ENCODE assay signal across 9 mouse cellular contexts in the genomic region with DNA sequence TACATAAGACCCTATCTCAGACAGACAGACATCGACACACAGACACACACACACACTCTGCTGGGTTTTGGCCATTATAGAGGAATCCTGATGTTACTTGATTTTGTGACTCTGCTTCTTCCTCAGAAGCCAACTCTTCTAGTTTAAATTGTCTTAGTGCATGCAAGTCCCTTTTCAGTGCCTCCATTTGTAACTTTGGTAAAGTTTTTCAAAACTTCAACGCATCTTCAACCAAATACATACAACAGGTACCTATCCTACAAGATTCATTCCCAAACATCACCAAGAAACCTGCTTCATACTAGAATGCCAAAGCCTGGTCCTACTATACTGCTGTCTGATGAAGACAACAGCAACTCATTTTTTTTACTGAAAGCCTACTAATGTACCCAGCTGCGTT. TPM values are rescaled to one million over a fixed set of nuclear protein-coding genes. Genes with fewer than 3 reads are reported as not detected.
DNase-seq lines count a peak whose midpoint lies in the region; ATAC-seq and TF ChIP-seq lines count a peak whose summit lies in the region.
"Had no signal": no experiment of that assay in that cellular context is flagged by ENCODE, and none has a peak within 500 bp of the region (broad histone marks: within the 10 kb centered on the region; RNA-seq: fewer than 3 reads in every experiment).

No protein-coding gene starts in this region.

- in situ Hi-C loops in ES-E14 (cut with MboI; ENCODE audit: low sequenced_read_pairs in 2 of 2, unreplicated experiment in 2 of 2), result no loop called here

- H3K27ac ChIP-seq in heart, embryonic 14.5 days (replicated peaks in 1 of 2; ENCODE audit: control insufficient read depth in 1 of 2, insufficient read depth in 1 of 2, low read depth in 2 of 2, low read length in 2 of 2), result no peak overlapping the region
- H3K27ac ChIP-seq in ES-E14 (ENCODE audit: insufficient read depth, low read depth, low read length, poor library complexity, severe bottlenecking), result no peak overlapping the region
- H3K27ac ChIP-seq in hindbrain, embryonic 12.5 days, result no peak overlapping the region
- no peak overlapping the region for H3K27ac ChIP-seq in midbrain, embryonic 12.5 days (replicated peaks)

- intact Hi-C loops in left cerebral cortex, postnatal 4 days (cut with DNase I), result no loop called here

- no peaks in the 10 kb centered on the region for H3K27me3 ChIP-seq in heart, embryonic 14.5 days (ENCODE audit: control insufficient read depth, insufficient read depth, low read length)
- no peaks in the 10 kb centered on the region for H3K27me3 ChIP-seq in hindbrain, embryonic 12.5 days
- no peaks in the 10 kb centered on the region for H3K27me3 ChIP-seq in midbrain, embryonic 12.5 days
- H3K27me3 ChIP-seq: Patski had no signal

- H3K4me2 ChIP-seq in heart, embryonic 14.5 days (ENCODE audit: low read length), result peak overlapping the region; percentile 76
- H3K4me2 ChIP-seq in hindbrain, embryonic 12.5 days (replicated peaks), result peak overlapping the region; percentile 71
- peak overlapping the region; percentile 94 for H3K4me2 ChIP-seq in midbrain, embryonic 12.5 days (replicated peaks)

- H3K4me3 ChIP-seq in heart, embryonic 14.5 days (ENCODE audit: control insufficient read depth in 1 of 2, insufficient read depth in 1 of 2, low read depth in 1 of 2, low read length in 2 of 2), result peak overlapping the region in 1 of 2 experiments; percentile 83; a peak in 3 of 4 replicates
- H3K4me3 ChIP-seq in ES-E14 (ENCODE audit: insufficient read depth in 1 of 2, low read depth in 1 of 2, low read length in 2 of 2, poor library complexity in 1 of 2, severe bottlenecking in 1 of 2), result peak overlapping the region; percentile 86 to 98
- peak overlapping the region; percentile 93 for H3K4me3 ChIP-seq in hindbrain, embryonic 12.5 days
- H3K4me3 ChIP-seq in midbrain, embryonic 12.5 days, result peak overlapping the region; percentile 92

- DNase-seq in heart, adult 18-20 months, result no peak
- no peak for DNase-seq in ES-E14 (ENCODE audit: low read depth, low spot score)
- no peak for DNase-seq in layer of hippocampus, postnatal 36 days
- no peak for DNase-seq in layer of hippocampus, adult 9-10 months (ENCODE audit: low spot score)
- DNase-seq in left cerebral cortex, postnatal 4 days, result no peak

- no peaks in the 10 kb centered on the region for H3K9me3 ChIP-seq in heart, embryonic 14.5 days (ENCODE audit: control insufficient read depth, low read length)
- no peaks in the 10 kb centered on the region for H3K9me3 ChIP-seq in ES-E14 (ENCODE audit: control insufficient read depth, insufficient read depth, low read depth, low read length)
- no peaks in the 10 kb centered on the region for H3K9me3 ChIP-seq in hindbrain, embryonic 12.5 days (replicated peaks)
- H3K9me3 ChIP-seq in midbrain, embryonic 12.5 days, result no peaks in the 10 kb centered on the region

- H3K9ac ChIP-seq in heart, embryonic 14.5 days (ENCODE audit: low read length), result peak overlapping the region; percentile 93
- peak overlapping the region; percentile 100; the same call in 1 of the 2 replicates for H3K9ac ChIP-seq in ES-E14 (ENCODE audit: insufficient read depth, low read depth, low read length, poor library complexity, severe bottlenecking)
- peak overlapping the region; percentile 87 for H3K9ac ChIP-seq in hindbrain, embryonic 12.5 days
- H3K9ac ChIP-seq in midbrain, embryonic 12.5 days (replicated peaks), result peak overlapping the region; percentile 83

- H3K36me3 ChIP-seq in heart, embryonic 14.5 days (ENCODE audit: control insufficient read depth, insufficient read depth, low read length), result peaks cover 21% of the 10 kb centered on the region
- peaks cover 6% of the 10 kb centered on the region for H3K36me3 ChIP-seq in ES-E14 (ENCODE audit: control insufficient read depth, insufficient read depth, low read length, poor library complexity, severe bottlenecking)
- H3K36me3 ChIP-seq in hindbrain, embryonic 12.5 days, result peaks cover 10% of the 10 kb centered on the region
- H3K36me3 ChIP-seq in midbrain, embryonic 12.5 days, result peaks cover 8% of the 10 kb centered on the region

- 69% methylated on average over 3 of the region's 3 CpGs for WGBS in heart, embryonic 14.5 days
- WGBS in hindbrain, embryonic 12.5 days, result 82% methylated on average over 3 of the region's 3 CpGs
- 84% methylated on average over 3 of the region's 3 CpGs for WGBS in midbrain, embryonic 12.5 days

- H3K4me1 ChIP-seq in heart, embryonic 14.5 days (ENCODE audit: control insufficient read depth in 2 of 2, insufficient read depth in 2 of 2, low read length in 2 of 2), result peaks cover 0 to 20% of the 10 kb centered on the region in 2 experiments; a peak in 2 of 4 replicates
- H3K4me1 ChIP-seq in ES-E14 (ENCODE audit: control insufficient read depth in 2 of 2, insufficient read depth in 2 of 2, low read length in 2 of 2, poor library complexity in 1 of 2), result peaks cover 3 to 7% of the 10 kb centered on the region in 2 experiments
- H3K4me1 ChIP-seq in hindbrain, embryonic 12.5 days, result peaks cover 23% of the 10 kb centered on the region
- peaks cover 20% of the 10 kb centered on the region for H3K4me1 ChIP-seq in midbrain, embryonic 12.5 days

- no peak for ATAC-seq in heart, embryonic 14.5 days (ENCODE audit: insufficient number of reproducible peaks, insufficient read depth, low FRiP score, low read depth)
- ATAC-seq in hindbrain, embryonic 12.5 days (ENCODE audit: low FRiP score), result no peak
- no peak for ATAC-seq in midbrain, embryonic 12.5 days (ENCODE audit: low FRiP score, low read depth)
- ATAC-seq: Patski had no signal

TF ChIP-seq in ES-E14, 5 proteins besides CTCF, POLR2A, EP300 and RAD21:
- TF ChIP-seq HCFC1 (IDR thresholded peaks at IDR 0.05; ENCODE audit: borderline replicate concordance, insufficient read depth, low read length) (no peak), ZNF384 (IDR thresholded peaks at IDR 0.05; ENCODE audit: low read depth, low read length) (no peak), CHD2 (IDR thresholded peaks at IDR 0.05; ENCODE audit: low read depth, low read length) (no peak), MAFK (IDR thresholded peaks at IDR 0.05; ENCODE audit: insufficient read depth, low read depth, low read length) (no peak), ZC3H11A (IDR thresholded peaks at IDR 0.05; ENCODE audit: borderline replicate concordance, low read depth, low read length) (no peak)

RNA-seq across cellular contexts. Expression of a gene that starts 1.5 kb away (rescaled TPM):
- 50.7 and 52.5 TPM in 2 replicates for polyA plus RNA-seq in heart, embryonic 14.5 days (2014; fragmentation: Nextera tagmentation; extraction: Ambion mirVana)
- 10 to 100 TPM; 38.0 to 38.2 TPM for total RNA-seq in heart, adult 18-20 months (2021)
- 116 and 125 TPM in 2 replicates for total RNA-seq in ES-E14 (2012; rRNA removed)
- 75.2 and 75.9 TPM in 2 replicates for polyA plus RNA-seq in hindbrain, embryonic 12.5 days (2016; fragmentation: Nextera tagmentation; extraction: Ambion mirVana)
- polyA plus RNA-seq in midbrain, embryonic 12.5 days (2016; fragmentation: Nextera tagmentation; extraction: Ambion mirVana), result 74.2 and 76.4 TPM in 2 replicates
- total RNA-seq in layer of hippocampus, postnatal 36 days (2021), result 10 to 100 TPM; 56.7 to 57.5 TPM
- total RNA-seq in left cerebral cortex, postnatal 4 days (2021), result 10 to 100 TPM; 56.5 to 57.1 TPM

RNA-seq across cellular contexts. Expression of a gene that starts 43.2 kb away (rescaled TPM):
- 1.8 TPM in 2 replicates for polyA plus RNA-seq in heart, embryonic 14.5 days (2014; fragmentation: Nextera tagmentation; extraction: Ambion mirVana)
- total RNA-seq in heart, adult 18-20 months (2021), result under 1 TPM in 1 of 2 experiments, not detected in 1; 0.33 TPM
- total RNA-seq in ES-E14 (2012; rRNA removed), result 8.5 and 9.7 TPM in 2 replicates
- 0.62 and 1.4 TPM in 2 replicates for polyA plus RNA-seq in hindbrain, embryonic 12.5 days (2016; fragmentation: Nextera tagmentation; extraction: Ambion mirVana)
- polyA plus RNA-seq in midbrain, embryonic 12.5 days (2016; fragmentation: Nextera tagmentation; extraction: Ambion mirVana), result 0.85 and 1.0 TPM in 2 replicates
- total RNA-seq in layer of hippocampus, postnatal 36 days (2021), result 1 to 10 TPM; 3.9 to 4.4 TPM
- 1 to 10 TPM; 2.0 to 3.0 TPM for total RNA-seq in left cerebral cortex, postnatal 4 days (2021)
